Mouse (Mus musculus) left cerebral cortex, postnatal 4 days (tissue): Measurements from ENCODE around the gene Spag7. TPM values are rescaled to one million over a fixed set of nuclear protein-coding genes. Genes with fewer than 3 reads are reported as not detected.

Source experiments
- microRNA-seq: library from miRNA; unstranded; fragments of <30 nt; microRNA quantifications from one replicate; pipeline ENCODE4 v1.2.0, GENCODE M21; 2022
- total RNA-seq, 2 experiments: library from RNA; stranded (reverse); gene quantifications; 2 replicates each; pipeline ENCODE4 v1.2.3; 2021

The Spag7 gene
- total RNA-seq, 2 experiments from 2014 or later, result 50.6 to 56.8 TPM

Small RNA genes within 50 kb of the gene (microRNA-seq; reads per million reads assigned to microRNA genes)
- gene Mir6925, result not detected

Other genes starting within 250 kb of the Spag7 start
- 10 to 100 TPM; 76.6 to 81.3 TPM for gene Arrb2, start 236.8 kb downstream of the Spag7 start, total RNA-seq
- gene Med11, start 217.5 kb downstream of the Spag7 start, total RNA-seq, result 10 to 100 TPM; 25.7 to 28.0 TPM
- gene Zmynd15, start 210.0 kb downstream of the Spag7 start, total RNA-seq, result 1 to 10 TPM; 1.2 to 3.7 TPM
- gene Cxcl16, start 209.4 kb downstream of the Spag7 start, total RNA-seq, result under 1 TPM; 0.68 to 0.91 TPM
- 1 to 10 TPM in 1 of 2 experiments, not detected in 1; 1.2 TPM for gene Tm4sf5, start 164.2 kb downstream of the Spag7 start, total RNA-seq
- gene Vmo1, start 154.8 kb downstream of the Spag7 start, total RNA-seq, result under 1 TPM in 1 of 2 experiments, not detected in 1; 0.62 TPM
- not detected for gene Gltpd2, start 150.2 kb downstream of the Spag7 start, total RNA-seq
- gene Psmb6, start 144.0 kb downstream of the Spag7 start, total RNA-seq, result 100 to 1,000 TPM; 269 to 276 TPM
- not detected for gene Gm40193, start 136.5 kb downstream of the Spag7 start, total RNA-seq
- 10 to 100 TPM; 32.1 to 34.2 TPM for gene Pld2, start 129.4 kb downstream of the Spag7 start, total RNA-seq
- gene Mink1, start 106.5 kb downstream of the Spag7 start, total RNA-seq, result 100 to 1,000 TPM; 115 to 139 TPM
- gene 4930544D05Rik, start 53.6 kb downstream of the Spag7 start, total RNA-seq, result not detected
- gene Chrne, start 50.2 kb downstream of the Spag7 start, total RNA-seq, result not detected
- under 1 TPM in 1 of 2 experiments, not detected in 1; 0.18 TPM for gene Gp1ba, start 30.3 kb downstream of the Spag7 start, total RNA-seq
- 10 to 100 TPM; 52.1 to 52.3 TPM for gene Rnf167, start 22.2 kb downstream of the Spag7 start, total RNA-seq
- 10 to 100 TPM; 88.6 to 92.5 TPM for gene Slc25a11, start 21.9 kb downstream of the Spag7 start, total RNA-seq
- 100 to 1,000 TPM; 319 to 321 TPM for gene Pfn1, start 14.8 kb downstream of the Spag7 start, total RNA-seq
- gene Eno3, start 12.2 kb downstream of the Spag7 start, total RNA-seq, result 1 to 10 TPM; 8.1 to 9.3 TPM
- gene Camta2, start 18.7 kb upstream of the Spag7 start, total RNA-seq, result 10 to 100 TPM; 65.7 to 69.5 TPM
- under 1 TPM; 0.30 to 0.77 TPM for gene Inca1, start 30.7 kb upstream of the Spag7 start, total RNA-seq
- 10 to 100 TPM; 35.1 to 35.5 TPM for gene Kif1c, start 31.1 kb upstream of the Spag7 start, total RNA-seq
- 10 to 100 TPM; 15.3 to 17.4 TPM for gene Zfp3, start 94.8 kb upstream of the Spag7 start, total RNA-seq
- gene Scimp, start 143.2 kb upstream of the Spag7 start, total RNA-seq, result not detected
- 100 to 1,000 TPM; 126 TPM for gene Rabep1, start 175.4 kb upstream of the Spag7 start, total RNA-seq